Mouse (Mus musculus): Measurements from ENCODE around the gene March6. TPM values are rescaled to one million over a fixed set of nuclear protein-coding genes. Genes with fewer than 3 reads are reported as not detected.

March6 gene
- total RNA-seq, 2 experiments from 2014 or later: 124 to 131 TPM

DNA sequence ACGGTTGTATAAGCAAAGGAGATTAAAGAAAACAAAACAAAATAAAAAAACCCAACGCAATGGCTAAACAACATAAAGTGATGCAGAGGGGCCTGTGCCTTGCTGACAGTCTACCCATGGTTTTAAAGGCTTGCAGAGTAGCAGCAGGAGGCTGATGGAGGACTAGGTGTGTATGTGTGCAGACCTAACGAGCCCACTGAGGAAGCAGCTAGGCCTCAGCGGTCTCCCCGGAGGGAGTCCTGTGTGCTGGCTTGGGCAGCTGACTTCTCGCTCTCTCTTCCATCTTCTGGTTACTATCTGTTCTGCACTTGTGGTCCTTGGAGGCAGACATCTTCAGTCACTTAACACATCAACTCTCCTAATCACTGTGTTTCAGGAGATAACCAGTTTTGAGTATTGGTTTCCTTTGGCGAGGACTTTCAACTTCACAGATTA is 76.0 kb downstream of the March6 start:
- DNase-seq: no peak
- no peak for TF ChIP-seq CTCF (IDR thresholded peaks at IDR 0.05)
- no peak overlapping the region for H3K4me3 ChIP-seq
- no peak overlapping the region for H3K27ac ChIP-seq
- intact Hi-C loops (cut with DNase I): no loop called here

- TF ChIP-seq CTCF (IDR thresholded peaks at IDR 0.05): no peak
- Histone ChIP-seq H3K27ac (peak overlapping the region; percentile 85), H3K4me3 (peak overlapping the region; percentile 80)
- intact Hi-C loops (cut with DNase I): no loop called here
- DNase-seq: no peak
These were observed 76.6 kb downstream of the March6 start for GRCm38 (mm10) chr15:31454096-31454860.

DNA sequence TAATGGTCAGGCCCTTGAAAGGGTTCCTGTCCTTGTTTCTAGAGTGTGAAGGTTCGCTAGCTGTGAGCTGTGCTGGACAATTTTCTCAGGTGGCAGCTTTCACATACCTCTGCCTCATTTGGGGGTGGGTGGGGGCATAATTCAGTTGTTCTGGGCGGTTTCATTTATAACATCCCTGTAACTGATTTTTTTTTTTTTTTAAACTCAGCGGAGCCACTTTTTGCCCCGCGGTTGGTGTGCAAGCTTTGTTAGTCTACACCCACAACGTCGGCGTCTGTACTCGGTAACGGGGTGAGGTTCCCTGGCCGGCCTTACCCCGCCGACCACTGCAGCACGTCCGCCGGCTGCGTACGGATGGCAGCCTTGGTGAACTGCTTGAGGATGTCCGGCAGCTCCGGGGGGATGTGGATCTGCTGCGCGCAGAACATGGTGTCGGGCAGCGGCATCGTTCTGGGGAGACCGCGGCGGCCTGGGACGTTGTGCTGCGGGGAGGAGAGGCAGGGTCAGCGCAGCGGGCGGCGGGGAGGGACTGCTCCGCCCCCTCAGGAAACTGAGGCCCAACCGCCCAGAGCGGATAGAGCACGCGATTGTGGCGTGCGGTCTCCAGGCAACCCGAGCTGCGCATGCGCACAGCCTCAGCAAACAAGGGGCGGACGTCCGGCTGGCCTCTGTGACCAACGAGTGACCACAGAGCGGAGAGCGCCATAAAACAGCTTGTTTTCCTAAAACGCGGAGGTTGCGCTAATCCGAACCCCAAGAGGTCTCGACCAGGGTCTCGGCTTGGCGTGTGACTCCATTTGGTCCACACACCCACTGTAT is 77.5 kb downstream of the March6 start, which contains the start of gene Ropn1l:
Gene Ropn1l (minus strand): TSS at position 640 of the 819 bp plus-strand sequence.
- no peak for TF ChIP-seq CTCF (IDR thresholded peaks at IDR 0.05)
- intact Hi-C loops (cut with DNase I): no loop called here
- DNase-seq: peak; percentile 96
- H3K4me3 ChIP-seq: peak within 1 kb of the TSS; percentile 80
- peak within 1 kb of the TSS; percentile 85 for H3K27ac ChIP-seq

DNA sequence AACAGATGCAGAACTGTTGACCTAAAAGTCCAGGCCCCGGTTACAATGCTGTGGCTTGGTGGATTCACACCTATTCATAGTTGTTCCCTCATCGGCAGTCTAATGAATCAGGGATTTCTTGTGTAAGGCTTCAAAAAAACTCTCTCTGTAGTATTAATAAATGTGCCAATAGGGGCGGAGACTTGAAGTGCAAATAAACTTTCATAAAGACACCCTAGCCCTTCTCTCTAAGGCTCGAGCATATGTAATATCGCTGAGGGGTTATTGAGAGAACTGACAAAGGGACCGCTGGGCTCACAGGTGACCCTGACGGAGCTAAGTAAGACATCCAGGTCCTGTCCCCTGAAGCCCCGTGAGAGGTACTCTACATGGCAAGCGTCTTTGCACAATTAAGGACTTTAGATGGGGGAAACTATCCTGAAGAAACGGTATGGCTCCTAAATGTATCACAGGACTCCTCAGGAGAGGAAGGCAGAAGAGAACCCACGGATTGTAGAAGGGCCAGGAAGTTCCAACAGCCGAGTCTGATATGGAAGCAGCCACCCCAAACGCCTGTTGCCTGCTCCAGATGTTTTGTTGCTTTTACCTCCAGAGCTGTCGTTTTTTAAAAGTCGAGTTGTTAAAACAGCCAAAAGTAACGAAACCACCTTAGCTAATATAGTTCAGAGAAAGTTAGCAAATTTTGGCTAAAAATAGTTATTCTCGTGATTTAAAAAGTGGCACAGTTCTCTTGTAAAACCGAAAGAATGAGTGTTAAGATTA is 78.3 kb downstream of the March6 start:
- Histone ChIP-seq H3K4me3 (peak overlapping the region; percentile 80), H3K27ac (peak overlapping the region; percentile 85)
- intact Hi-C loops (cut with DNase I): no loop called here
- no peak for DNase-seq
- no peak for TF ChIP-seq CTCF (IDR thresholded peaks at IDR 0.05)

- Histone ChIP-seq H3K4me3 (no peak overlapping the region), H3K27ac (no peak overlapping the region)
- intact Hi-C loops (cut with DNase I): loop anchor here (10.0 kb wide), 1 partner anchor 85 kb away; the partner anchor contains the start of gene Ankrd33b
- TF ChIP-seq CTCF (IDR thresholded peaks at IDR 0.05): no peak
- DNase-seq: no peak
These were observed 81.1 kb downstream of the March6 start for GRCm38 (mm10) chr15:31449772-31450171.

- H3K27ac ChIP-seq: peak overlapping the region; percentile 41
- TF ChIP-seq CTCF (IDR thresholded peaks at IDR 0.05): peak; percentile 83
- peak overlapping the region; percentile 28 for H3K4me3 ChIP-seq
- intact Hi-C loops (cut with DNase I): loop anchor here (1.0 to 10.0 kb wide), 2 partner anchors 82 to 132 kb away; partner anchors contain the start of gene Ankrd33b
- DNase-seq: no peak
These were observed 83.7 kb downstream of the March6 start for GRCm38 (mm10) chr15:31447121-31447520.

DNA sequence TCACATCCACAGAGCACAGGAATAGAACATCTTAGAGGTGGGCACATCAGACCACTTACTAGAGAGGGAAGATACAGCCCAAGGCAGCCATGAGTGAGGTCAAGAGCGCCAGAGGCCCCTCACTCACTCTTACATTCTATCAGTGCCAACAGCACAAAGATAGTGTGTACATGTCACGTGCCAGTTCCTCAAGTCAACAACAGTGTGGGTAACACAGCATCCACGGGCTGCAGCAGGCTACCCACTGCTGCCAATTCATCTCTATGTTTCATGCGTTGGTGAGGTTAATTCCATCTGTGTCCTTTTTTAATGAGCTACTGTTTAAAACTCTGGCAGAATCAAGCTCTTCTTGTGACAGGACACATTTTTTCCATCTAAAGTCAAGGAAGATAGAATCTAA is 88.2 kb downstream of the March6 start:
- Histone ChIP-seq H3K4me3 (no peak overlapping the region), H3K27ac (no peak overlapping the region)
- no peak for TF ChIP-seq CTCF (IDR thresholded peaks at IDR 0.05)
- DNase-seq: no peak
- intact Hi-C loops (cut with DNase I): loop anchor here (10.0 kb wide), 1 partner anchor 78 kb away; the partner anchor contains the start of gene Ankrd33b

- no peak for TF ChIP-seq CTCF (IDR thresholded peaks at IDR 0.05)
- no peak for DNase-seq
- Histone ChIP-seq H3K4me3 (no peak overlapping the region), H3K27ac (peak overlapping the region; percentile 1; the same call in 1 of the 2 replicates)
- intact Hi-C loops (cut with DNase I): loop anchor here (10.0 kb wide), 1 partner anchor 77 kb away; the partner anchor contains the start of gene Ankrd33b
These were observed 88.9 kb downstream of the March6 start for GRCm38 (mm10) chr15:31441996-31442395.

DNA sequence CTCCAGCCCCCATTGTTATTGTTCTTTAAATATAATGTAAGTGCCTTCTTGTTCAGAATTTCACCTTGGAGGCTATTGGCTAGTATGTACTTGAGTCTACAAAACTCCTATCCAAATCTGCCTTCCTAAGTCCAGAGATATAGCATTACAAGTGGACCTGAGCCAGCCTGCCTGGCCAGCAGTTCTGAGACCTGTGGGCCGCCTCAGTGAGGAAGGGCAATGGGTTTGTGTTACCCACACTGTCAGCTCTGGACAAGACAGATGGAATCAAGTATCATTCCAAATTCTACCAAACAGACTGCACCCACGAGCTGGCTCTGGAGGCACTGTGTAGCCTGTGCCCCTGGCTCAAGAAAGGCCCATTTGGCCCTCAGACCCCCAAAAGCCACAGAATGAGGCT is 94.0 kb downstream of the March6 start:
- H3K27ac ChIP-seq: peak overlapping the region; percentile 68
- no peak for TF ChIP-seq CTCF (IDR thresholded peaks at IDR 0.05)
- intact Hi-C loops (cut with DNase I): no loop called here
- H3K4me3 ChIP-seq: no peak overlapping the region
- DNase-seq: peak; percentile 80

DNA sequence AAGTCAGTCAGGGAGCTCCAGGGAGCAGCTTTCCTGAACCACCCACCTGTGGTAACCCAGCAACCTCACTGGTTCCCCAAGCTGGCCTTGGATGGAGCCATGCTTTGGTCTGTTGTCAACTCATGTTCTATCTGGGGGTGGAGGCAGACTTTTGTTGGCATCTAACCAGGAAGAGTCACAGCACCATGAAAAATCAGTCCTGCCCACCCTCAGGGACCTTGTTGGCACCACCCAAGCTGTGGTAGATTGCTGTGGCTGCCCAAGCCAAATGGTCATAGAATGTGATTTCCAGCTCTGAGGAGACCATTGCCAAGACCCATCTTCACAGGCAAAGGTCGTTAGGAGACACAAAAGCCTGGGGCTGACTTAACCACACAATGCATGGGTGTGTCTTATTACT is 94.8 kb downstream of the March6 start:
- intact Hi-C loops (cut with DNase I): no loop called here
- DNase-seq: no peak
- Histone ChIP-seq H3K4me3 (no peak overlapping the region), H3K27ac (no peak overlapping the region)
- TF ChIP-seq CTCF (IDR thresholded peaks at IDR 0.05): no peak

- no peak for TF ChIP-seq CTCF (IDR thresholded peaks at IDR 0.05)
- Histone ChIP-seq H3K4me3 (no peak overlapping the region), H3K27ac (no peak overlapping the region)
- DNase-seq: no peak
- intact Hi-C loops (cut with DNase I): no loop called here
These were observed 97.1 kb downstream of the March6 start for GRCm38 (mm10) chr15:31433768-31434167.

- no peak for TF ChIP-seq CTCF (IDR thresholded peaks at IDR 0.05)
- intact Hi-C loops (cut with DNase I): no loop called here
These were observed 99.0 kb downstream of the March6 start for GRCm38 (mm10) chr15:31431847-31432246.

More at GRCm38 (mm10) chr15:31431847-31432246, 99.0 kb downstream of the March6 start:
- no peak overlapping the region for H3K27ac ChIP-seq
- no peak overlapping the region for H3K4me3 ChIP-seq
- DNase-seq: no peak
